Mouse (Mus musculus): ENCODE results near the gene Prss36.
"Not testable (repeated sequence)": the region's sequence is repeated elsewhere in the genome, so short reads cannot be mapped to it uniquely, and the experiment has no call there.

Gene Prss36

DNA sequence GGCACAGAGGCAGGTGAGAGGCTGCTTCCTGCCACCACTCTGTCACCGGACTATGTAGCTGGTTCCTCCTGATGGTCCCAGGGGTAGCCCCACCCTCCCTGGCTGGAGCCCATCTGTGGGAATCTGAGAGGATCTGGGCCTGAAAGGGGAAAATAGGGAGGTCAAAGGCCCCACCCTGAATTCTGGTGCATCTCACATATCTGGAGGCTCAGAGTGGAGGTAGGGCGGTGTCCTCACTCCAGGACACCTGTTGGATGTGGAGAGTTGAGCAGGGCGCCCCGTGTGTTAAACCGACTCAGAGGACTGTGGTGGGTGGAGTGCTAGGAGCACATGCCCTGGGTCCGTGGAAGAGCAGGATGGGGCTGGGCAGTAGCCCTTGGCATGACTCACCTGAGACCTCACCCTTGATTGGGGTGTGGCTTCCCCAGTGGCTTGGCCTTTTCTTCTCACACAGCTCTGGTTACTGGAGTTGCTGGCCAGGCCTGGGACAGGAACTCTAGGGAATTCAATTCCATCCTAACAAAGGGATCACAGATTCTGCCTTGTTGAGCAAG lies at the start of gene Prss36:
Gene Prss36, minus strand, starts transcription at position 256 of the 554 bp plus-strand sequence.
- DNase-seq (ENCODE audit: low read depth) = no peak

DNA sequence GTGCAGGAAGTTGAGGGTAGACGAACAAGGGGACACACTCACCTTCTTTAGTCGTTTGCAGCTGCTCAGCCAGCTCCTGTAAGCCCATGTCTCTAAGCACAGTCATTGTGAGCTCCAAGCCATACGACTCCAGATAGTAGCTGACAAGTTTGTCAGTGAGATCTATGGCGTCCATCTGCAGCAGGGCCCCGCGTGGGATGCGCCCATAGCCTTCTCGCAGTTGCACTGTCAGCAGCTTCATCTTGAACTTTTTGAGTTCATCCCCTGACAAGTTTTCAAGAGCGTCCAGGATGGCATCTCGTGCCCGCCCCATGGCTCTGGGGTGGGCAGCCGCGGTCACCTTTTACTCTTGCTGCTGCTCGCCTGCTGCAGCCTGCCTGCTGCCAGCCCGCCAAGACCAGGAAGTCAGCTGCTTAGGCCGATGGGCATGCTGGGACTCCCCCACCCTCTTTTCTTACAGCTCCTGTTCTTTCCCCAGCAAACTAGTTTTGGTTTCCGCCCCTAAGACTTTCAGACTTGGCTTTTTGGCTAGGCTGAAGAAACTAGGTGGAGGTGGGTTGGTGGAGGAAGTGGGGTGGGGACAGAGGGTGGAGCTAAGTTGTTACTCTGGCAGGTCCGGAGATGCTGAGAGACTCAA lies 46.9 kb upstream of the Prss36 start, which contains the start of gene Pycard:
Gene Pycard, minus strand, starts transcription at position 527 of the 637 bp plus-strand sequence.
- DNase-seq (ENCODE audit: low read depth) = peak; percentile 91

DNA sequence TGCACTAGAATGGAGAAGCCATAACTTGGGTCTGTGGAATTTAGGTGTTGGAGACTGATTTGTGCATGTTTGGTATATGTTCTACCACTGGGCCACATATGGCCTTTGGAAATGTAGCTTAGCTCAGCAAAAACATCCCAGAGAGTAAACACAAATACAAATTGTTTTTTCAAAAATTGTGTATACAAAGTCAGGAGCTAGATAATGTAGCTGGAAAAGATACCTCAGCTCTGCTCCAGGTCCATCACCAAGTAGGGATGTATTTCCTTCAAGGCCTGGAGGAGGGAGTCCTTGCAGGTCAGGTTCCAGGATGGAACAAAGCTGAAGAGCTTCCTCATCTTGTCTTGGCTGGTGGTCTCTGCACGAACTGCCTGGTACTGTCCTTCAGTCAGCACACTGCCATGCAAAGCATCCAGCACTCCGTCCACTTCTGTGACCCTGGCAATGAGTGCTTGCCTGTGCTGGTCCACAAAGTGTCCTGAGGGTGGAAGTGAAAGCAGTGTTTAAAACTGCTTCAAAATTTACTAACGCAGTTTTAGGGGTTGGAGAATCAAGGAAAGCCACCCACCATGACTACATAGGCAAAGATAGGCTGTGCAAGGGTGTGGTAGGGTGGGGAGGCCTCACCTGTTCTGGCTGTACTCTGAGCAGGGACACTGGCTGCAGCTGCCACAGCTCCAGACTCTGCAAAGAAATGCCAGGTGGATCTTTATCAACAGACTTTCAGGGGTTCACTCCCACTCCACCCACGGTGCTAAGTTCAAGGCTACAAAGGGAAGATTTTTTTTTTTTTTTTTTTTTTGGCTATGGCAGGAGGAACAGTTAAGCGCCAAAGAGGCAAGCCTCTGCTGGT lies 46.2 kb upstream of the Prss36 start:
- DNase-seq (ENCODE audit: low read depth) = no peak

DNA sequence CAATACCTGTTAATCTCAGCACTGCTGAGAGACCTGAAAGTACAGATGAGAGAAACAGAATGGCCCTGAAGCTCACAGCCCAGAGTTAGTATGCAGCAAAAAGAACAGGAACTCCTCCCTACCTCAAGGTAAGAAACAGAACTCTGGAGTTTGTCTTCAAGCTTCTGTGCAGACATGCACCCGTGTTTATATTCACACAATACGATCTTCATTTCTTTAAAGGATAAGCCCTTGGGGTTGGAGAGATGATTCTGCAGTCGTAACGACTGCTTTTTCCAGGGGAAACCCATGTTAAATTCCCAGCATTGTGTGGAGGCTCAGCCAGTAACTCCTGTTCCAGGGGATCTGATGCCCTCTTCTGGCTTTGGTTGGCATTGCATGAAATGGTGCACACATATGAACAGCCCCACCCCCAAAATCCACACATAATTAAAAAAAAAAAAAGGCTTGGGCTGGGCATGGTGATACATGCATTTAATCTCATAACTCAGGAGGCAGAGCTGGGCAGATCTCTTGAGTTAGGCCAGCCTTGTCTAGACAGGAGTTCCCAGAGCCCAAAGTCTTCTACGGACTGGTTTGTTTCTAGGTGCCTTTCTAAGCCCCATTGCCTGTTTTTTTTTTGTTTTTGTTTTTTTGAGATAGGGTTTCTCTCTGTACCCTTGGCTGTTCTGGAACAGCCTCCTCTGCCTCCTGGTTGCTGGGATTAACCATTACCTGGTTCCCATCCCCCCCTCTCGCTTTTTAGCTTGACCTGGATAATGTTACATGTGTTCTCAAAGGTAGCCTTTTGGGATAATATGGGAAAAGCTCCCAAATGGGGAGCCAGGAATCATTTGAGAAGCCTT lies 45.3 kb upstream of the Prss36 start:
- DNase-seq (ENCODE audit: low read depth) = peak; percentile 88

DNA sequence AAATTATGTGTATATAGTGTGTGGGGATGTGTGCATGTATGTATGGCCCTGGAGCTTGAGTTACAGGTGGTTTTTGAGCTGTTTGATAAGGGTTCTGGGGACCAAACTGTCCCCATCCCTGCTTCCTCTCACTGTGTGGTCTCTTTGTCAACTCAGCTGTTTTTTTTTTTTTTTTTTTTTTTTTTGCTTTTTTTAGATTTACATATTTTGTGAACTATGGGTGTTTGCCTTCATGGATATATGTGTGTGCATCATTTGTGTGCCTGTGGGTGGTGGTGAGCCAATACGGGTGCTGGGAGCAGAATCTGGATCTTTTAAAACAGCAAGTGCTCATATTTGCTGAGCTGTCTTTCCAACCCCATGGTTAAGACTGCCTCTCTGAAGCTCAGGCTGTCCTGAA lies 42.4 kb upstream of the Prss36 start:
- DNase-seq (ENCODE audit: low read depth) = no peak

DNA sequence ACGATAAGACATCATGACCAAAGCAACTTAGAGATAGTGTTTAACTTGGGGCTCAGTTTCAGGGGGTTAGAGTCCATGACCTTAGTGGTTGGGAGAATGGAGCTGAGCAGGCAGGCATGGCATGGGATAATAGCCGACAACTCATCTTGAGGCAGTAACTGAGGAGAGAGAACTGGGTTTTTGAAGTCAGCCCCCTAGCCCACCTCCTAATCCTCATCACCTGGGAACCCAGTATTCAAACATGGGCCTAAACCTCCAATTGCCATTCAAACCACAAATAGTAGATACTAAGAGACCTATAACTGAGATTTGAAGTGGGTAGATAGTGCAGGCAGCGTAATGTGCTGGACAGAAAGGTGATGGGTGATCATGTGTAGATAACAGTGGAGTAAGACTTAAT lies 34.1 kb upstream of the Prss36 start:
- no peak for DNase-seq (ENCODE audit: low read depth)

DNA sequence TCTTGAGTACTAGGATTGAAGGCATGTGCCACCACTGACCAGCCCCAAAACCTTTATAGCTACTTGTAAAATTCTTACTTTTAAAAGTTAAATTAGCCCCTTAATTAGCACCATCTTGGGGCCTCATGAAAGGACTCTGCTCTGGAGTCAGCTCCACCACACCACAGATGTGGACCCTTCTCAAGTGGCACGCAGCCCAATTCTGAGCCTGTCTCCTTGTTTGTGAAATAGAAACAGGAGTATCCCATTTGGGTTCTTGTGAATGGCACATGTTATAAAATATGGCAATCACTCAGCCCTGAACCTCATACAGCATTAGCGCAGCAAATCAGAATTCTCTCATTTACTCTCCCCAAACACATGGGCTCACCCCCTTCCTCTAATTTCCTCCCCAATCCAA lies 32.3 kb upstream of the Prss36 start:
- no peak for DNase-seq (ENCODE audit: low read depth)

DNA sequence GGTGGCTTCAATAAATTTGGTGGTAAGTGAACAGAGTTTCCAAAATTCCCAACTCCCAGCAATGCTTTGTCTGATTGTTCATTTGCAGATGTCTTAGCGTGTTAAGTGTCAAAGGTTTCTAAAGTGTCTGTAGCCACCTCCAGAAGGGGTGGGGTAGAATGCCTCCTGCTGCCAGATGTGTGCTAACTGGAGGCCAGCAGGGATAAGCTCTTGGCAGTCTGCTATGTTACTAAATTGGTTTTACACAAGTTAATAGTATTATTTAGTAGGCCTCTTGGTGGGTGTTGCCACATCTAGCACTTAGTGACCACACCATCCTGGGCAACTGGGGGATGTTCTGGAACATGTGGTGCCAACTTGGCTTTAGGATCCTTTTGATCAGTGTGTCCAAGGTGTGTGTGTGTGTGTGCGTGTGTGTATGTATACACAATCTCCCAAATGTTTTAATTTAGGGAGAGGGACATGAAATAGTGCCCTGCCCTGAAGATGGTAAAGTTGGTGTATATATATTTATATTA lies 27.9 kb upstream of the Prss36 start:
- DNase-seq (ENCODE audit: low read depth) = no peak

DNA sequence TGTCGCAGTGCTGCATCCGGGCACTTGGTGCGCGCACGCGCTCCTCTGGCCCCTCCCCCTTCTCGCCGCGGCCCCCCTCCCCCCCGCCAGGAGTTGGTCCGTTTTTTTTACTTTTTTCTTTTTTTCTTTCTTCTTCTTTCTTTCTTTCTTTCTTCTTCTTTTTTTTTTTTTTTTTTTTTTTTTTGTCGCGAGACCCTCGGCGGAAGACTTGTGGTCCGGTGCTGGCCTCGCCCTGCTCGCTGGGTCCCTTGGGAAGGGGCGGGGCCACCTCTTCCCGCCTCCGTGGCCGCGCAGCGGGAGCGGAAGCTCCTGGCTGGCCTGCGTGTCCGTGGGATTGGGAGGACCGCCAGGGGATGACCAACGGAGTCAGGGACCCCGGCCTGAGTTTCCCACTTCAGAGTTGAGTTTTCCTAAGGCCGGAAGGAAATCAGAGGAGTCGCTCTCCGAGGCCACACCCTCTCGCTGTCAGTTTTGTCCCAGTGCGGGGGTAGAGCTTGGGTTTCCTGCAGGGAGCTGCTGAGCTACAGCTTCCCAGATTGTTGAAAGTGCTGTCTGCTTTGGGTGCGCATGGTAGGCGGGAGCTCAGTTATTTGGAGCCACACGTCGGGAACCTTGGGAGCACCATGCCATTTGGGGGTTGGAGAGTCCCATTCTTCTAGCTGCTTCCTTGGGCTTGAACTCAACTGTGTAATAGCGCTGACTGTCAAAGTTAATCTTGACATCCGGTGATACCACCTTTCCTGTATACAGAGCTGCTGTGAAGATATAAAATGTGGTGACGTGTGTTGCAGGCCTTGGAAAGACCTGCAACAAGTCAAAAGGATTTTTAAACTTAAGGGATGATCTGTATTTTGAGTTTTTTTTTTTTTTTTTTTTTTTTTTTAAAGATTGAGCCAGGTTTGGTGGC lies 21.6 kb upstream of the Prss36 start:
- DNase-seq (ENCODE audit: low read depth) = peak; percentile 82

DNA sequence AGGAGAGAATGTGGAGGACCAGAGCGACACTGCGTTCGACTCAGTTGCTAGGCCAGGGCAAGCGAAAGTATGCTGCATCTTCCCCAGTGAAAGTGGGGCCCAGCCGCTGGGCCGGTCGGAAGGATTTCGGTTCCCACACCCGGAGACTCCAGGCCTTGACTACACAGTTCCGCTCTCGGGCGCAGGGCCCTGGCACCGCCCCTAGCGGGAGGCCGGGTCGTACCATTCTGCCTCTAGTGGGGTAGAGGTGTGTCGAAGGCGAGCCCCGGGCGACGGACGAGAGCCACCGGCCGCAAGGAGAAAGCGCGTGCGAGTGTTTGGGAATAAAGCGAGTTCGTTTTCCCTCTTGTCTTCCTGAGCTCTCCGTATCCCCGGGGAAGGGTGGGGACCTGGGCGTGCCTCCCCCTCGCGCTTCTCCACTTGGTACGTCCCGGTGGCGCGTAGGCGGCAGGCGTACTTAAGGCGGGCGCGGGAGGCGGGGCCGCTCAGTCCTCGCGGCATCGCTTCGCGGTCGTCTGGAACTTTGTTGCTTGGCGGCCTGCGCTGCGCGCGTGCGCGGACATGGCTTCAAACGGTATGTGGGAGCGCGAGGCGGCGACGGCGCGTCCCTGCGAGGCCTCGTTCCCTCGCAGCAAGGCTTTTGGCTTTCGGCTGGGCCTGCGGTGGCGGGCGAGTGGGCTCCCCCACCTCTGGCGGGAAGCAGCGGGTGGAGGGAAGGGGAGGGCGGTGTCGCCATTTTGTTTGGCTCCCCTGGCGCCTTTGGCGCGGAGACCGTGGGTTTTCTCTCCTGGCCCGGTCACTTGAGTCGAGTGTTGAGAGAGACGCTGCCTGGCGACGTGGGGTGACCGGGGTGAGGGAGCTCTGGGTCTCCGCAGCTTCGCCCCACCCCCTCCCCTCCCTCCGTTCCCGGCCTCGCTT lies 20.7 kb upstream of the Prss36 start, which contains the start of gene Fus:
Gene Fus, plus strand, starts transcription at position 454 of the 918 bp plus-strand sequence.
- peak; percentile 97 for DNase-seq (ENCODE audit: low read depth)

DNA sequence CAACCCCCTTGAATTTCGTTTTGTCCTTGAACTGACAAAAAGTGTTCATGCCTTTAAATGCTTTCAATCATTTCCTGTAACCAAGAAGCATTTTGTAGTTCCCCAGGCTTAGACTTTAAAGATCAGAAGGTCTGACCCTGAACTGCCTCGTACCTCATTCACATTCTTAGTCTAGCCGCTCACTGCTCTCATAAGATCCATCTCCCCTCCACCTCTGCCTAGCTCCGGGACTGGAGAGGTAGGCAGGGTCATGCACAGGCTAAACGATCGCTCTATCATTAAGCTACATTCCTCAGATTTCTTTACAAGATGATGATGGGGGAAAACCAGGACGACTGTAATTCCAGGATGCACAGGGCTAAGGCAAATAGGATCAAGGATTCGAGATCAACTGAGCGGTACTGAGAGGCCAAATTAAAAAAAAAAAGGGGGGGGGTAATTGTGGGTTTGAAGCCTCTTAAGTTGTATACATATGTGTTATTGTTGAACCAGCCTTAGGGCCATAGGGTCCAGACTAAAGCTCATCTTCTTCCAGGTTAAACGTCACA lies 19.9 kb upstream of the Prss36 start:
- DNase-seq (ENCODE audit: low read depth) = peak; percentile 58

DNA sequence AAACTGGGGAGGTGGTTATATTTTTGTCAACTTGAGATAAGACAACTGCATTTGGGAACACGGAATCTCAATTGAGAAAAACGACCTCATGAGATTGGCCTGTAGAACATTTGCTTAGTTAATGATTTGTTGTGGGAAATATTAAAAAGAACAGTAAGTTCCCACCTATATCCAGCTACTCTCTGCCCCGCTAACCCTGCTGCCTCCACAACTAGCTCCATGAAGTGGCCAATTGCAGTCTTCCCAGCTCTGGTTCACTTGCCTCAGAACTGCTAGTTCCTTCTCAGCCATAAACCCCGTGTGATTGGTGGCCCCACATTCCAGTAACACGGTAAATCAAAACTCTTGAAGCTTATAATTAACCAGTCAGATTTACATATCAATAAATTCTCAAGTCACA lies 12.8 kb upstream of the Prss36 start:
- DNase-seq (ENCODE audit: low read depth) = no peak

DNA sequence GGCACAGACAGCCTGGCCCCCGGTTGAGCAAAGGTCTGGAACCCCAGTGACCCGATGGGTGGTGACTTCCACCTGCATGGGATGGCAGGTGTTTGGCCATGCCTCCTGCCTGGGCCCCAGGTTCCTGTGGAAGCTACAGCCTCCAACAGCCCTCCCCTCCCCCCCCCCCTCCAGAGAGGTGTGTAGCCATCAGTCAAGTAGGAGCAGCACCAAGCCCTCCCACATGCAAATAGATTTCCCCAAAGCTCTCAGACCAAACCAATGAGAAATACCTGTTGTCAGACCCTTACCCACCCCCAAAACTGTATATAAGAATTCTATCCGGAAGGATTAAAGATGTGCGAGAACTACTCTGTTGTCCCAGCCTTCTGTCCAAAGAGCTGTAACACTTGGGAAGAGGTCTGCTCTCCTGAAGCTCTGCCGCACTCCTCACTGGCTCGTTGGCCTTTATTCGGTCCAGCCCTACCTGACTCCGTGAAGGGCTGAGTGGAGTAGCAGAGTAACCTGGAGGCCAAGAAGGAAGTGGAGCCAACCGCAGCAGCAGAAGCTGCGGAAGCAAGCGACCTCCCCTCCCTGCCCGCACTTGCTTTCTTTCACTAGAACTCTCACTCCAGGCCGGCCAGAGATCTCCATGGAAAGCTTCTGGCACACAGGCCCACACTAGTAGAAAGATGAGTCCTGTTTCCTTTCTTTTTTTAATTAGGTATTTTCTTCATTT lies 6.5 kb upstream of the Prss36 start:
- peak; percentile 61 for DNase-seq (ENCODE audit: low read depth)

DNA sequence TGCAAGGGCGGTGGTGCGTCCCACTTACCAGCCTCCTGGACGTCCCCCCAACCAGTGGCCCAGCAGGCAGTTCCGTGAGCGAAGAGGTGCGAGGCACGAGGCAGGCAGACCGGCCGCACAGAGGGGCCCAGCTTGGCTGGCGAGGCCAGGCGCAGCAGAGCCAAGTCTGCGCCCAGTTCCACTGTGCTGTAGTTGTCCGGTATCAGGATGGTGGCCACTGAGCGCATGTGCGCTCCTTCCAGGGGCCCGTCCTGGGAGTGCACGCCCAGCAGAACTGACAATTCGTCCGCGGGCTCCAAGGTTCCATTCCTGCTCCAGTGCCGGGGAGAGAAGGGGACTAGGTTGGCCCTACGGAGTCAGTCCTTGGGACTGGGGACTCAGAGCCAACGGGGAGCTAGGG lies 1.9 kb downstream of the Prss36 start:
- DNase-seq (ENCODE audit: low read depth) = no peak

DNA sequence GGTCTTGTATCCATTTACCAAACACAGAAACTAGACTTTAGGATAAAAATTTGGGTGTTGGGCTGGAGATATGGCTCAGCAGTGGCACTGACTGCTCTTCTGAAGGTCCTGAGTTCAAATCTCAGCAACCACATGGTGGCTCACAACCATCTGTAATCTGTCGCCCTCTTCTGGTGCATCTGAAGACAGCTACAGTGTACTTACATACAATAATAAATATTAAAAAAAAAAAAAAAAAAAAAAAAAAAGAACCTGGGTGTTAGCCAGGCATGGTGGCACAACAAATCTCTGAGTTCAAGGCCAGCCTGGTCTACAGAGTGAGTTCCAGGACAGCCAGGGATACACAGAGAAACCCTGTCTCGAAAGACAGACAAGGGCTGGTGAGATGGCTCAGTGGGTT lies 4.4 kb downstream of the Prss36 start:
- not testable (repeated sequence) for DNase-seq (ENCODE audit: low read depth)

DNA sequence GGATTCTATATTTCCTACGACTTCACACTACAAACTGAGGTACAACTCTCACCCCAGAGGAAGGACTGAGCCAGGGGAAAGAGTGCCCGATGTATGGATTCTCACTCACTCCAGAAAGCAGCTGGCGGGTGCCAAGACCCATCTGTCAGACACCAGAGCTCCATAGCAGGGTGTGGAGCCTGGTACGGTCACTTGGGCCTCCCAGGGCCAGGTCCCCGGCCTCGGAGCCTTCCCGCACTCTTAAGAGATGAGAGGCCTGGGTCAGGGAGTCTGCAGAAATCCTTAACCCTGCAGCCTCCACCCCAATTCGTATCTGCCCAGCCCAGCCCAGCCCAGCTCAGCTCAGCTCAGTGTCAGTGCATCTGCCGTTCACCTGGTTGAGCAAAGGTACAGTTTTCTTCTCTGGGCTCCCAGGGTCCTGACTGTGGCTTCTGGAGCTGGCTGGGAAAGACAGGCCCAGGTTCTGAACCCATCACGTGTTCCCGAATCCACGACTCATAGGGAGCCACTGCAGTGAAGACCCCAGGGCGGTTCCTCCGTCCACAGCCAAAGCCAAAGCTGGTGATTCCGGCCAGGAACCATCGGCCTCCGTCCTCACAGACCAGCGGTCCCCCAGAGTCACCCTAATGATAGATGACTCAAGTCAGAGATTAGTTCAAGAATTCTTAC lies 10.2 kb downstream of the Prss36 start:
- no peak for DNase-seq (ENCODE audit: low read depth)

DNA sequence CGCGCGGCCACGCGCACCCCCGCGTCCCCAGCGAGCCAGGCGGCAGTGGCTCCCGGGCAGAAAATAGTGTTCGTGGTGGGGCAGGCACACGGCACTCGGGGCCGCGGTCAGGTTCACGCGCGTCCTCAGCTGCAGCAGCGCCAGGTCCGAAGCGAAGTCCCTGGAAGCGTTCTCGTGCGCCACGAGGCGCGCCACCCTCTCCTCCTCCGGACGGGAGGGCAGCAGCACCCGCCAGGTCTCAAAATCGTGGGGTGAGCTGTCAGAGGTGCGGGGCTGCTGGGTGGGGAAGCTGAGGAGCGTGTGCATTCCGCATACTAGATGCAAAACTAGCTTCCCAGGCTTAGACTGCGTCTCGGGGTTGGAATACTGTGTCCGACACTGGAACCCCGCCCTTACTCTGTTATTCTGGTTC lies 10.8 kb downstream of the Prss36 start:
- DNase-seq (ENCODE audit: low read depth) = no peak
